Mouse (Mus musculus) heart, adult 2 months (tissue): ENCODE results near the gene Kcnj3. TPM values are rescaled to one million over a fixed set of nuclear protein-coding genes. Genes with fewer than 3 reads are reported as not detected.

ENCODE experiments used
- DNase-seq, 2 experiments: peaks; one replicate each; pipeline ENCODE4 v3.0.0; 2021
- H3K27ac ChIP-seq: fragments of 200-600 bp; 2 replicates; pipeline ENCODE4 v1.8.1; 2022
- H3K27me3 ChIP-seq: fragments of 200-500 bp; 2 replicates; pipeline ENCODE4 v1.6.1; 2012; ENCODE audit warnings: mild to moderate bottlenecking, low read length, inconsistent platforms, mixed read lengths; ENCODE audit not compliant: control insufficient read depth, insufficient read depth
- H3K36me3 ChIP-seq: fragments of 200-500 bp; 2 replicates; pipeline ENCODE4 v1.6.1; 2012; ENCODE audit warnings: low read length, inconsistent platforms; ENCODE audit not compliant: control insufficient read depth, insufficient read depth
- H3K4me1 ChIP-seq: fragments of 200-500 bp; 2 replicates; pipeline ENCODE4 v1.6.1; 2011; ENCODE audit warnings: low read length; ENCODE audit not compliant: control insufficient read depth, insufficient read depth
- H3K4me3 ChIP-seq: fragments of 200-600 bp; 2 replicates; pipeline ENCODE4 v1.8.1; 2022
- H3K79me2 ChIP-seq: fragments of 200-500 bp; replicated peaks from 2 replicates; pipeline ENCODE4 v1.6.1; 2012; ENCODE audit warnings: mild to moderate bottlenecking, inconsistent platforms, low read length, moderate library complexity, mixed read lengths; ENCODE audit not compliant: control insufficient read depth, insufficient read depth
- H3K9ac ChIP-seq: fragments of 200-500 bp; 2 replicates; pipeline ENCODE4 v1.6.1; 2012; ENCODE audit warnings: low read depth, mild to moderate bottlenecking, control low read depth, inconsistent platforms, low read length, mixed read lengths
- CTCF ChIP-seq: fragments of 200-600 bp; IDR thresholded peaks from 2 replicates; pipeline ENCODE4 v1.8.1; 2022; ENCODE audit warnings: antibody characterized with exemption, mild to moderate bottlenecking, moderate library complexity
- EP300 ChIP-seq: fragments of 200-500 bp; IDR thresholded peaks from 2 replicates; pipeline ENCODE4 v1.6.1; 2011; ENCODE audit warnings: low read depth, low read length, control low read depth; ENCODE audit not compliant: insufficient read depth
- POLR2A ChIP-seq: fragments of 200-500 bp; IDR thresholded peaks from 2 replicates; pipeline ENCODE4 v1.6.1; 2011; ENCODE audit warnings: mild to moderate bottlenecking, low read depth, low read length, control low read depth; ENCODE audit not compliant: insufficient read depth
- WGBS: fragments of 180-500 bp; shearing (Covaris S2); methylation state at CpG from one replicate; pipeline ENCODE4 v1.1.7; 2018; 5-methylcytosine and 5-hydroxymethylcytosine counted together
- intact Hi-C: fragments of 180-260 bp; cut with DNase I; formaldehyde crosslinking; loops from one replicate; pipeline ENCODE4 v1.15.1; 2025
- long read RNA-seq: library from polyadenylated mRNA; stranded (forward); transcript quantifications from one replicate; pipeline ENCODE4 v2.0.0, GENCODE M21; 2021
- polyA plus RNA-seq: library from polyadenylated mRNA; depleted of rRNA; stranded (reverse); fragments of >200 nt; gene quantifications from 2 replicates; pipeline ENCODE4 v1.2.3, GENCODE M21; 2012; rRNA removed
- total RNA-seq, 2 experiments: library from RNA; stranded (reverse); gene quantifications; 2 replicates each; pipeline ENCODE4 v1.2.3; 2021

Kcnj3 gene
- total RNA-seq: 10 to 100 TPM; 61.8 to 63.8 TPM
- 59.6 and 92.4 TPM in 2 replicates for polyA plus RNA-seq
- long read RNA-seq, transcript Kcnj3-203 (3 exons, 1,679 nt): major isoform, 13 of 31 reads
- long read RNA-seq, partial matches to known transcripts: 1 of 31 reads
- long read RNA-seq, other reads (novel, unspliced or antisense): 17 of 31 reads

GRCm38 (mm10) chr2:55435721-55436260 lies at the start of gene Kcnj3:
Gene Kcnj3 (plus strand): TSS chr2:55435970.
- WGBS: 2% methylated on average over 20 of the region's 20 CpGs
- intact Hi-C loops: loop anchor here (5.0 kb wide), 1 partner anchor 47 kb away; no protein-coding TSS in a partner anchor
- TF ChIP-seq CTCF (no peak), POLR2A (peak; percentile 64; the same call in 1 of the 2 replicates)
- Histone ChIP-seq H3K27ac (peak within 1 kb of the TSS; percentile 77), H3K79me2 (no peaks in the 10 kb centered on the region), H3K9ac (peak within 1 kb of the TSS; percentile 39), H3K4me1 (no peaks in the 10 kb centered on the region), H3K27me3 (no peaks in the 10 kb centered on the region), H3K4me3 (peak within 1 kb of the TSS; percentile 52), H3K36me3 (peaks cover 2% of the 10 kb centered on the region)
- DNase-seq: peak; percentile 43 to 49

GRCm38 (mm10) chr2:55390330-55390989 lies 45.3 kb upstream of the Kcnj3 start:
- H3K9ac ChIP-seq: no peak overlapping the region
- no peaks in the 10 kb centered on the region for H3K79me2 ChIP-seq
- WGBS: 81% methylated on average over 3 of the region's 3 CpGs
- H3K27ac ChIP-seq: no peak overlapping the region
- no peak overlapping the region for H3K4me3 ChIP-seq
- DNase-seq: no peak
- TF ChIP-seq POLR2A: no peak
- no peak for TF ChIP-seq EP300
- TF ChIP-seq CTCF: no peak
- intact Hi-C loops: no loop called here
- no peaks in the 10 kb centered on the region for H3K36me3 ChIP-seq
- no peaks in the 10 kb centered on the region for H3K4me1 ChIP-seq
- H3K27me3 ChIP-seq: no peaks in the 10 kb centered on the region

- Histone ChIP-seq H3K4me3 (no peak overlapping the region), H3K79me2 (no peaks in the 10 kb centered on the region), H3K27ac (no peak overlapping the region), H3K9ac (no peak overlapping the region), H3K36me3 (no peaks in the 10 kb centered on the region), H3K4me1 (no peaks in the 10 kb centered on the region), H3K27me3 (no peaks in the 10 kb centered on the region)
- 40% methylated on average over 1 of the region's 1 CpGs for WGBS
- intact Hi-C loops: no loop called here
- TF ChIP-seq CTCF (no peak), EP300 (no peak), POLR2A (no peak)
- DNase-seq: no peak
These were observed 30.5 kb upstream of the Kcnj3 start for GRCm38 (mm10) chr2:55405307-55405706.

GRCm38 (mm10) chr2:55427633-55428032 lies 8.1 kb upstream of the Kcnj3 start:
- WGBS: 62% methylated on average over 2 of the region's 2 CpGs
- Histone ChIP-seq H3K4me1 (no peaks in the 10 kb centered on the region), H3K27ac (no peak overlapping the region), H3K79me2 (no peaks in the 10 kb centered on the region), H3K27me3 (no peaks in the 10 kb centered on the region), H3K36me3 (no peaks in the 10 kb centered on the region), H3K9ac (no peak overlapping the region), H3K4me3 (no peak overlapping the region)
- DNase-seq: no peak
- intact Hi-C loops: loop anchor here (2.0 kb wide), 1 partner anchor 29 kb away; no protein-coding TSS in a partner anchor
- TF ChIP-seq EP300 (no peak), CTCF (no peak)

GRCm38 (mm10) chr2:55432104-55432503 lies 3.7 kb upstream of the Kcnj3 start:
- peaks cover 2% of the 10 kb centered on the region for H3K36me3 ChIP-seq
- WGBS: 28% methylated on average over 4 of the region's 4 CpGs
- H3K9ac ChIP-seq: no peak overlapping the region
- H3K27me3 ChIP-seq: no peaks in the 10 kb centered on the region
- TF ChIP-seq CTCF: no peak
- no peak for TF ChIP-seq POLR2A
- TF ChIP-seq EP300: no peak
- H3K4me3 ChIP-seq: no peak overlapping the region
- peak overlapping the region; percentile 69 for H3K27ac ChIP-seq
- intact Hi-C loops: no loop called here
- H3K4me1 ChIP-seq: no peaks in the 10 kb centered on the region
- no peaks in the 10 kb centered on the region for H3K79me2 ChIP-seq
- peak; percentile 45 to 47 for DNase-seq
